Mouse (Mus musculus): ENCODE measurements around the gene Serpinb1c. TPM values are rescaled to one million over a fixed set of nuclear protein-coding genes. Genes with fewer than 3 reads are reported as not detected.
"Not testable (repeated sequence)": the region's sequence is repeated elsewhere in the genome, so short reads cannot be mapped to it uniquely, and the experiment has no call there.

The Serpinb1c gene
- not detected in 2 replicates for polyA plus RNA-seq (2014; fragmentation: Nextera tagmentation; extraction: Ambion mirVana)

DNA sequence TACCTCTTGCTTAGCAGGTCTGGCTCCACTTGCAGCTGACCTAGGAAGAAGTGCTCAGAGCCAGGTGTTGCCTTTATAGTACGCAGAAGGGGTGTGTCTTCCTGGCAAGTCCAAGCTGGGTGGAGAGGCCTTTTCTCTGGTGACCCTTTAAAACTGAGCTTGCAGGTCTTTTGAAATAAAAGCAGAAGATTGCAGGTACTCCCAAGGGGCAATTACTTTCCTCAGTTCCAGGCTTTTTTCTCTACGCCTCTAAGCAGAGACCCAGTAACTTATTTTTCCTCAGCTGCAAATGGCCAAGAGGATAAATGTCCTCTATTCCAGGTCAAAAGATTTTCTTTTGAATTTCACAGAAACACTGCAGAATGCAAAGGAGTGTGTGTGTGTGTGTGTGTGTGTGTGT lies at the start of gene Serpinb1c:
Gene Serpinb1c (minus strand): TSS at position 101 of the 400 bp plus-strand sequence.
- 86% methylated on average over 2 of the region's 2 CpGs for WGBS
- no peak within 1 kb of the TSS for H3K4me2 ChIP-seq (ENCODE audit: low read length)
- H3K27ac ChIP-seq (replicated peaks; ENCODE audit: low read depth, low read length) = no peak within 1 kb of the TSS
- no peaks in the 10 kb centered on the region for H3K36me3 ChIP-seq (ENCODE audit: control insufficient read depth, insufficient read depth, low read length)
- DNase-seq (no peak), ATAC-seq (ENCODE audit: low FRiP score, low TSS enrichment) (no peak)
- H3K9me3 ChIP-seq (ENCODE audit: control insufficient read depth, low read length) = no peaks in the 10 kb centered on the region
- H3K4me1 ChIP-seq (ENCODE audit: control insufficient read depth, insufficient read depth, low read length) = no peaks in the 10 kb centered on the region
- no peak within 1 kb of the TSS for H3K4me3 ChIP-seq (replicated peaks; ENCODE audit: low read depth, low read length)
- H3K27me3 ChIP-seq (ENCODE audit: control insufficient read depth, insufficient read depth, low read length) = no peaks in the 10 kb centered on the region
- no peak within 1 kb of the TSS for H3K9ac ChIP-seq (replicated peaks; ENCODE audit: low read length)

DNA sequence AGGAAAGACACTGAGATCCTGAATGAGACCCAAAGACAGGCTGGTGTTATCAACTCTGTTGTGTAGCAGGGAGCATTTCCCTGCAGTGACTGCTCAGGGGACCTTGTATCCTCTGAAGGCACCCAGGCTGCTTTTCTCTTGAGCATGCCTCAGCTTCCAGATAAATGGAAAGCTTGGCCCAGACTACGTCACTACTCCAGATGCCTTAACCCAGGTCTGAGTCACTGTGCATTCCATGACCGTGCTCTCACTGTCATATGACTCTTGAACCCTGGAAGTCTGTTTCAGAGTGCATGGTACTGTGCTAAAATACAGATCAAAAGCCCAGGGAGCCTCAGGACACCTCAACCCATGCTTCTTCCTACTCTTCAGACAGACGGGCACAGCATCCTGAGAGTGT lies 41.2 kb upstream of the Serpinb1c start:
- H3K9ac ChIP-seq (replicated peaks; ENCODE audit: low read length); DNase-seq; H3K4me2 ChIP-seq (ENCODE audit: low read length); H3K27me3 ChIP-seq (ENCODE audit: control insufficient read depth, insufficient read depth, low read length); H3K9me3 ChIP-seq (ENCODE audit: control insufficient read depth, low read length); H3K4me3 ChIP-seq (replicated peaks; ENCODE audit: low read depth, low read length); H3K27ac ChIP-seq (replicated peaks; ENCODE audit: low read depth, low read length); H3K36me3 ChIP-seq (ENCODE audit: control insufficient read depth, insufficient read depth, low read length); H3K4me1 ChIP-seq (ENCODE audit: control insufficient read depth, insufficient read depth, low read length); ATAC-seq (ENCODE audit: low FRiP score, low TSS enrichment): not testable (repeated sequence)
- 87% methylated on average over 3 of the region's 3 CpGs for WGBS

DNA sequence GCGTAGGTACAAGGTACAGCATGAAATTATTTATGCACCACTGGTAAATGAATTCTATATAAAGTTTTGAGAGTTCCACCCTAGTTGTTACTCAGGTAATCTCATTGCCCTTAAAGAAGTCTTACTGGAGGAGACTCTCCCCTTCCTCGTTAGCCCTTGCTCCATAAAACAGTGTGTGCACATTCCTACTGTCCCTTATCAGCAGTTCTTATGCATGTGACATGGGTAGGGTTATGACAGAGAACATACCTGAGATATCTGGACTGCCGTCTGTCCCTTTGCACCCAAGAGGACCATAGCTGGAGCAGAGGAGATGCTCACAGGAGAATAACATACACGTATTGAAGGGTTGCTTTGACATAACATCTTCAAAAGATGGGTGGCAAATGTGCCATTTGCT lies 40.3 kb upstream of the Serpinb1c start:
- DNase-seq; ATAC-seq (ENCODE audit: low FRiP score, low TSS enrichment); H3K4me2 ChIP-seq (ENCODE audit: low read length); H3K9me3 ChIP-seq (ENCODE audit: control insufficient read depth, low read length); H3K9ac ChIP-seq (replicated peaks; ENCODE audit: low read length); H3K36me3 ChIP-seq (ENCODE audit: control insufficient read depth, insufficient read depth, low read length); H3K27ac ChIP-seq (replicated peaks; ENCODE audit: low read depth, low read length); H3K4me1 ChIP-seq (ENCODE audit: control insufficient read depth, insufficient read depth, low read length); H3K27me3 ChIP-seq (ENCODE audit: control insufficient read depth, insufficient read depth, low read length); H3K4me3 ChIP-seq (replicated peaks; ENCODE audit: low read depth, low read length): not testable (repeated sequence)
- WGBS = 85% methylated on average over 4 of the region's 4 CpGs

DNA sequence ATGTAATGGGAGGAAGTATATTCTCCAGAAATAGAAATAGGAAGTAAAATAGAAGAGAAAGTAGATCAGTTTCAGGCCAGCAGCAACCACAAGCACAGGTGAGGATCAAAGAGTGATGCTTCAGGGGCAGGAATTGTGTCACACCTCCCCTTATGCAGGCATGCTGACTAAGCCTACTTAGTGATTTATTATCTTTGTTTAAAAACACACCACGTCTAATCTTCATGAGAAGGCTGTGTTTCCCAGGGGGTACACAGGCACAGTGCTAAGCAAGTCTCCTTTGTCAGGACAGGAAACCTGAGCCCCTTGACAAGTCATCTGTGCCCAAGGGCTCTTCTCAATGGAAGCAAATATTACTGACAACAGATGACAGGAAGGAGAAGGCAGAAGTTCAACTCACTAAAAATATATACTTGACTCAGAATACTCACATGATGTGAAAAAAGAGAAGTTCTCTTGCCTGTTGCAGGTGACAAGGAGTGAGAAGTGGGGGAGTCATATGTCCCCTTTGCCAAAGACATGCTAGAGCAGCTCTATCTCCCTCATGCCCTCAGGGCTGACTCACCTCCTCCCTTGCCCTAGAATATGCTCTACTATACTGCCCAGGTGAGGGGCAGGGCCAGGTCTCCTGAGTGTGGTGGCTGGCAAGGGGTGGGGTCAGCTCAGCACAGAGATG lies 36.8 kb upstream of the Serpinb1c start:
- Histone ChIP-seq H3K4me3 (replicated peaks; ENCODE audit: low read depth, low read length) (no peak overlapping the region), H3K27ac (replicated peaks; ENCODE audit: low read depth, low read length) (no peak overlapping the region), H3K9me3 (ENCODE audit: control insufficient read depth, low read length) (no peaks in the 10 kb centered on the region), H3K4me2 (ENCODE audit: low read length) (no peak overlapping the region), H3K27me3 (ENCODE audit: control insufficient read depth, insufficient read depth, low read length) (no peaks in the 10 kb centered on the region), H3K36me3 (ENCODE audit: control insufficient read depth, insufficient read depth, low read length) (no peaks in the 10 kb centered on the region), H3K4me1 (ENCODE audit: control insufficient read depth, insufficient read depth, low read length) (no peaks in the 10 kb centered on the region), H3K9ac (replicated peaks; ENCODE audit: low read length) (no peak overlapping the region)
- DNase-seq (no peak), ATAC-seq (ENCODE audit: low FRiP score, low TSS enrichment) (0 out of 2 replicates have a peak, but pooled peaks have one; percentile 24)
- 47% methylated on average over 1 of the region's 1 CpGs for WGBS

DNA sequence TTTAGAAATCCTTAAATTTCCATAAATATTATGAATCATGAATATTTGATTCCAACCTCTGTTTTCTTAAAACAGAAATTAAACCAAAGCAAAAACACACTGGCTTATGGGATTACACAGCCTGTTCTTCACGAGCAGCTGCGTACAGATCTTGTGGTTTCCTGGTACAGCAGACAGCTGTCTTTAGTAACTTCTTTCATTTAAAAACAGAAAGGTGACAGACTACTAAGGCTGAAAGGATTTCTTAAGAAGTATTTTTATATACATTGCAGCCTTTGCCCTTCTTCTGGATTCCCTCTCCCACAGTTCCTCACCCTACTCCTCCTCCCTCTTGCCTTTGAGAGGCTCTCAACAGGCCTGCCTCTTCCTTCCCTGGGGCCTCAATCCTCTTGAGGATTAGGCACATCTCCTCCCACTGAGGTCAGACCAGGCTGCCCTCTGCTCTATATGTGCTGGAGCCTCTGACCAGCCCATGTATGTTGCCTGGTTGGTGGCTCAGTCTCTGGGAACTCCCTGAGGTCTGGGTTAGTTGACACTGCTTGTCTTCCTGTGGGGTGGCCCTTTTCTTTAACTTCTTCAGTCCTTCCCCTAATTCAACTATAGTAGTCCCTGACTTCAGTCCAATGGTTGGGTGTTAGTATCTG lies 31.2 kb upstream of the Serpinb1c start:
- no peaks in the 10 kb centered on the region for H3K27me3 ChIP-seq (ENCODE audit: control insufficient read depth, insufficient read depth, low read length)
- no peaks in the 10 kb centered on the region for H3K36me3 ChIP-seq (ENCODE audit: control insufficient read depth, insufficient read depth, low read length)
- no peak overlapping the region for H3K27ac ChIP-seq (replicated peaks; ENCODE audit: low read depth, low read length)
- no peaks in the 10 kb centered on the region for H3K9me3 ChIP-seq (ENCODE audit: control insufficient read depth, low read length)
- ATAC-seq (ENCODE audit: low FRiP score, low TSS enrichment) (no peak), DNase-seq (no peak)
- 69% methylated on average over 2 of the region's 2 CpGs for WGBS
- H3K4me2 ChIP-seq (ENCODE audit: low read length) = no peak overlapping the region
- H3K4me1 ChIP-seq (ENCODE audit: control insufficient read depth, insufficient read depth, low read length) = no peaks in the 10 kb centered on the region
- H3K9ac ChIP-seq (replicated peaks; ENCODE audit: low read length) = no peak overlapping the region
- no peak overlapping the region for H3K4me3 ChIP-seq (replicated peaks; ENCODE audit: low read depth, low read length)

DNA sequence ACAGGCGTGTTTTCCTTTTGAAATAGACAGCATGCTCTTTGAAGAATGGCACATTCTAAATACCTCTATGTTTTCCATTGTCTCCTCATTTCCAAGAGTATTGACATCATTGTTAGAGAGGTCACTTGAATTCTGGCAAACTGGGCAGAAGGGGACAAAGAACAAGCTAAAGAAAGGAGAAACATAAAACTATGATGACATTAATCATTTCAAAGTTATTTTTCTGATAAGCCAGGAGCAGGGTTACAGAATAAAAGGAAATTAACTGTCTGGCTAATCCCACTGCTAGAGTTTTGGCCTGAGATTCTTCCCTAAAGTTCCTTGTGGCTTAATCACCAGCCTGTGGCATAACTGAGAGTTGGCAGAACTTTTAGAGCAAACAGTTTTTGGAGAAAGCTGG lies 29.2 kb upstream of the Serpinb1c start:
- H3K36me3 ChIP-seq (ENCODE audit: control insufficient read depth, insufficient read depth, low read length) = no peaks in the 10 kb centered on the region
- ATAC-seq (ENCODE audit: low FRiP score, low TSS enrichment) = no peak
- H3K9me3 ChIP-seq (ENCODE audit: control insufficient read depth, low read length) = no peaks in the 10 kb centered on the region
- DNase-seq = no peak
- WGBS = 66% methylated on average over 1 of the region's 1 CpGs
- H3K4me2 ChIP-seq (ENCODE audit: low read length) = no peak overlapping the region
- H3K4me3 ChIP-seq (replicated peaks; ENCODE audit: low read depth, low read length) = no peak overlapping the region
- H3K4me1 ChIP-seq (ENCODE audit: control insufficient read depth, insufficient read depth, low read length) = no peaks in the 10 kb centered on the region
- H3K27me3 ChIP-seq (ENCODE audit: control insufficient read depth, insufficient read depth, low read length) = no peaks in the 10 kb centered on the region
- H3K9ac ChIP-seq (replicated peaks; ENCODE audit: low read length) = no peak overlapping the region
- H3K27ac ChIP-seq (replicated peaks; ENCODE audit: low read depth, low read length) = no peak overlapping the region

DNA sequence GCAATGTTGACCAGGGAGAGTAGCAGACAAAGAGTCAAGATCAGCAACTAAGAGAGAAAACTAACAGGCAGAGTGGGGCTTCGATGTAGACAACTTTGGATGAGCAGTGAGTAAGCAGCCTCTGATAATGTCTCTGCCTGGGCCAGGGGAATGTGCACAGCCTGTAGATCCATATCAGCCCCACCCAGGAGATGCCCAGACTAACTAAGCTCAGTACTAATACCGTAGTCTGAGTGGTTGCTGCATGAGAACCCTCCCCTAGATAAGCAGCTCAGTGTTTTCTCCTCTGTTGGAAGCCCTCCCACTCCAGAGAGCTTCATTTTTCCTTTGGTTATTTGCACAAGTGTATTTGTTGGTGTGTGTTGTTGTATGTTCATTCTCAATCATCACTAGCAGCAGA lies 28.6 kb upstream of the Serpinb1c start:
- no peaks in the 10 kb centered on the region for H3K36me3 ChIP-seq (ENCODE audit: control insufficient read depth, insufficient read depth, low read length)
- no peak overlapping the region for H3K9ac ChIP-seq (replicated peaks; ENCODE audit: low read length)
- H3K4me1 ChIP-seq (ENCODE audit: control insufficient read depth, insufficient read depth, low read length) = no peaks in the 10 kb centered on the region
- DNase-seq (no peak), ATAC-seq (ENCODE audit: low FRiP score, low TSS enrichment) (no peak)
- no peaks in the 10 kb centered on the region for H3K9me3 ChIP-seq (ENCODE audit: control insufficient read depth, low read length)
- H3K27ac ChIP-seq (replicated peaks; ENCODE audit: low read depth, low read length) = no peak overlapping the region
- whole genome bisulfite sequencing = 92% methylated on average over 2 of the region's 2 CpGs
- H3K27me3 ChIP-seq (ENCODE audit: control insufficient read depth, insufficient read depth, low read length) = no peaks in the 10 kb centered on the region
- no peak overlapping the region for H3K4me3 ChIP-seq (replicated peaks; ENCODE audit: low read depth, low read length)
- no peak overlapping the region for H3K4me2 ChIP-seq (ENCODE audit: low read length)

DNA sequence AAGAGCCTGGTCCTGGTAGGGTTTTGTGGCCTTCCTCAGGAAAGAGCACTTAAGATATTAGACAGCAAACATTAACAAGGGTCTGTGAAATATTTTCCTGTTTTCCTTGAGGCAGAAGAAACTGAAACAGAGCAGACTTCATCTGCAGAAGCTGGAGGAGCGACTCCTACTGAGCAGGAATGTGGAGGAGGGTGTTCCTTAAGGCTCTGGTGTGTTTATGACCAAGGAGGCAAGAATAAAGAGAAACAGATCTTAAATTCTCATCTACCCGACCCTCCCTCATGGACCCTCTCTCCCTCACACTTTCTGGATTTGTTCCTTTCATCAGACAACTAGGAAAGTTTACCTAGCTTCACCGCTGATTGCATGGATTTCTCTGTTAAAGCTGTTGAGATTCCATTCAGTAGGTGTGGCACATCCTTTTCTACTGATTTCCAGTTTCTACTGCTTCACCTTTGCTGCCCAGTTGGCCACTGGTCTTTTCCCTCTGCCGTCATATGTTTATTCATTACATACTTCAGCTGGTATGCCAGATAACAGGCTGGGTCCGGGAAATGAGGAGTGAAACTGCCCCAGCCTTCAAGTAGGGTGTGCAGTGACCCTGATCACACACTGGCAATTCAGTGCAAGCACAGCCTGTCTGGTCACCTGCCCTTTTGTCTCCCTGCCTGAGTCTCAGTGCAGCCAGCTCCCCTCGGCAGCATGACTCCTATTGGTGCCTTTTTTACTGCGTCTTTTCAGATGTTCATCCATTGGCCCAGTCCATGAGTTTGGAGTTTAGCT lies 26.8 kb upstream of the Serpinb1c start:
- Histone ChIP-seq H3K4me1 (ENCODE audit: control insufficient read depth, insufficient read depth, low read length) (no peaks in the 10 kb centered on the region), H3K4me3 (replicated peaks; ENCODE audit: low read depth, low read length) (no peak overlapping the region), H3K9ac (replicated peaks; ENCODE audit: low read length) (no peak overlapping the region), H3K4me2 (ENCODE audit: low read length) (no peak overlapping the region), H3K36me3 (ENCODE audit: control insufficient read depth, insufficient read depth, low read length) (no peaks in the 10 kb centered on the region), H3K9me3 (ENCODE audit: control insufficient read depth, low read length) (no peaks in the 10 kb centered on the region), H3K27ac (replicated peaks; ENCODE audit: low read depth, low read length) (no peak overlapping the region), H3K27me3 (ENCODE audit: control insufficient read depth, insufficient read depth, low read length) (no peaks in the 10 kb centered on the region)
- no peak for ATAC-seq (ENCODE audit: low FRiP score, low TSS enrichment)
- no peak for DNase-seq
- 63% methylated on average over 7 of the region's 7 CpGs for WGBS
